Mouse (Mus musculus) embryonic fibroblast, embryonic 13.5 days (primary cell): ENCODE measurements around the gene Akt2.

ENCODE experiments used
- CTCF ChIP-seq: IDR thresholded peaks from 2 replicates; pipeline ENCODE4 v1.5.1; 2011; ENCODE audit warnings: mild to moderate bottlenecking, control low read depth, low read length, moderate library complexity, borderline replicate concordance; ENCODE audit not compliant: insufficient read depth
- POLR2A ChIP-seq: IDR thresholded peaks from 2 replicates; pipeline ENCODE4 v1.6.1; 2011; ENCODE audit warnings: low read depth, mild to moderate bottlenecking, control low read depth, low read length, moderate library complexity

DNA sequence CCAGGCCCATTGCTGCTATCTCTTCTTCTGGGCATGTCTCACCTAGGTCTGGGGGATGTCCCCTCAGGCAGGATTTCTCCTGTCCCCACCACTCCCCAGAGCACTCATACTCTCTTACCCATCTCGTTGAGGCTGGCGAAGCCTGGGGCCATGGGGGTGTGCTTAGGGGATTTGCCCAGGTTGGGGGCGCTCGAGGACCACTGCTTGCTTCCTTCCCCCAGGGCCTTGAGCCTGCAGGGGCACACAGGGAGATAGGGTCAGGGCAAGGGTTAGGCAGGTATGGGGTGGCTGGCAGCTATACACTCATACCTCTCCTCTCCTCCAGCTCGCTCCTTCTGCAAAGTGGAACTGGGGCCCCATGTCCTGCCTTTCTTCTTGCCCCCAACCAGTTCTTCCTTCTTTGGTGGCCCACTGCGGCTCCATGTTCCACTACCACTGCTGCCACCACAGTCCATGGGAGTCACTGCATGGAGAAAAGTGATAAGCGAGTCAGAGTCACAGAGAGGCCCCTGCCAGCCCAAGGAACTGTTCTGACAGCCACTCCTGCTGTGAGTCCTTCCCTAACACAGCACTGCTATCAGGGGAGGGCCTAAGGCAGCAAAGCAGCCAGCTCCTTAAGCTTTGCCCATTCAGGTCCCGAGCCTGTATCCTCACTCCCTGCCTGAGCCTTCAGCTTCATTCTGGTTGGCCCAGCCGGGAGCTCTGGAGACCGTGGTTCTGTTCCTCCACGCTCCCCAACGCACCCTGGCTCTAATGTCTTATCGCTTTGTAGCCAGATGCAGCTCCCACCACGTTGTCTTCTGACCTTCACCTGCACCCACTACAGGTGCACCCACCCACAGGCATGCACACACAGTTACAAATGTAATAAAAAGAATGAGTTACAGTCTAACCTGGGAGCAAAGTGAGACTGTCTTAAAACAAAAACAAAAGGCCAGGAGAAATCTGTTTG, 67.6 kb downstream of the Akt2 start:
- no peak for TF ChIP-seq POLR2A
- TF ChIP-seq CTCF, result no peak
